Mouse (Mus musculus): ENCODE results near the gene Pnp. TPM values are rescaled to one million over a fixed set of nuclear protein-coding genes. Genes with fewer than 3 reads are reported as not detected.

Gene Pnp
- total and polyA plus RNA-seq, 3 experiments: 80.0 to 118 (median 99.3) TPM

- TF ChIP-seq USF2 (conservative IDR thresholded peaks at IDR 0.05; ENCODE audit: low read depth, low read length) (no peak), ETS1 (conservative IDR thresholded peaks at IDR 0.05; ENCODE audit: low read depth, low read length) (no peak), ZKSCAN1 (IDR thresholded peaks at IDR 0.05; ENCODE audit: borderline replicate concordance, low read depth, low read length) (no peak), JUND (conservative IDR thresholded peaks at IDR 0.05; ENCODE audit: low read depth, low read length) (no peak), ZMIZ1 (IDR thresholded peaks at IDR 0.05; ENCODE audit: low read depth, low read length) (no peak), CHD1 (IDR thresholded peaks at IDR 0.05; ENCODE audit: low read depth, low read length) (no peak), ELF1 (IDR thresholded peaks at IDR 0.05; ENCODE audit: low read depth, low read length) (no peak)
- Histone ChIP-seq H3K79me2 (replicated peaks; ENCODE audit: control insufficient read depth, extremely low read depth, insufficient read depth, poor library complexity, severe bottlenecking) (no peaks in the 10 kb centered on the region), H3K9me3 (replicated peaks; ENCODE audit: low read length) (peaks cover 4% of the 10 kb centered on the region), H3K4me1 (ENCODE audit: control insufficient read depth in 1 of 2, insufficient read depth in 2 of 2) (peaks cover 0 to 6% of the 10 kb centered on the region in 2 experiments; a peak in 2 of 4 replicates), H3K4me3 (replicated peaks in 1 of 3; ENCODE audit: low read depth in 2 of 3, low read length in 2 of 3, poor library complexity in 1 of 3) (no peak overlapping the region), H3K36me3 (replicated peaks in 1 of 2; ENCODE audit: control insufficient read depth in 1 of 2, insufficient read depth in 1 of 2, low read length in 1 of 2) (no peaks in the 10 kb centered on the region), H3K27me3 (replicated peaks) (no peaks in the 10 kb centered on the region), H3K4me2 (ENCODE audit: insufficient read depth, low read depth, poor library complexity, severe bottlenecking) (no peak overlapping the region), H3K27ac (ENCODE audit: insufficient read depth, low read depth) (no peak overlapping the region), H3K9ac (ENCODE audit: insufficient read depth, low read depth) (no peak overlapping the region)
- dilution Hi-C loops (cut with MboI; ENCODE audit: extremely low pct_ligation_motif_present, extremely low pct_unique_long_range_greater_than_20kb, low sequenced_read_pairs) (no loop called here), in situ Hi-C loops (cut with MboI; ENCODE audit: low pct_ligation_motif_present, low pct_unique_long_range_greater_than_20kb, low sequenced_read_pairs) (no loop called here)
- DNase-seq (ENCODE audit: extremely low read depth): no peak
Measured at GRCm38 (mm10) chr14:50895407-50895806, 35.5 kb upstream of the Pnp start.

GRCm38 (mm10) chr14:50895985-50896746 is 34.7 kb upstream of the Pnp start:
- in situ Hi-C loops (cut with MboI; ENCODE audit: low pct_ligation_motif_present, low pct_unique_long_range_greater_than_20kb, low sequenced_read_pairs): no loop called here
- dilution Hi-C loops (cut with MboI; ENCODE audit: extremely low pct_ligation_motif_present, extremely low pct_unique_long_range_greater_than_20kb, low sequenced_read_pairs): no loop called here

More at GRCm38 (mm10) chr14:50895985-50896746, 34.7 kb upstream of the Pnp start:
- peaks cover 4 to 6% of the 10 kb centered on the region in 2 experiments for H3K4me1 ChIP-seq (ENCODE audit: control insufficient read depth in 1 of 2, insufficient read depth in 2 of 2)
- no peak for DNase-seq (ENCODE audit: extremely low read depth)
- peaks cover 5% of the 10 kb centered on the region for H3K9me3 ChIP-seq (replicated peaks; ENCODE audit: low read length)
- no peak overlapping the region for H3K4me3 ChIP-seq (replicated peaks in 1 of 3; ENCODE audit: low read depth in 2 of 3, low read length in 2 of 3, poor library complexity in 1 of 3)
- no peaks in the 10 kb centered on the region for H3K36me3 ChIP-seq (replicated peaks in 1 of 2; ENCODE audit: control insufficient read depth in 1 of 2, insufficient read depth in 1 of 2, low read length in 1 of 2)
- H3K4me2 ChIP-seq (ENCODE audit: insufficient read depth, low read depth, poor library complexity, severe bottlenecking): no peak overlapping the region
- no peak overlapping the region for H3K9ac ChIP-seq (ENCODE audit: insufficient read depth, low read depth)
- no peaks in the 10 kb centered on the region for H3K27me3 ChIP-seq (replicated peaks)
- H3K79me2 ChIP-seq (replicated peaks; ENCODE audit: control insufficient read depth, extremely low read depth, insufficient read depth, poor library complexity, severe bottlenecking): no peaks in the 10 kb centered on the region
- no peak overlapping the region for H3K27ac ChIP-seq (ENCODE audit: insufficient read depth, low read depth)
- no peak for TF ChIP-seq ZNF384 (IDR thresholded peaks at IDR 0.05; ENCODE audit: low read depth, low read length)
- TF ChIP-seq POLR2AphosphoS2 (IDR thresholded peaks at IDR 0.05; ENCODE audit: low read depth, low read length): no peak
- TF ChIP-seq UBTF (IDR thresholded peaks at IDR 0.05; ENCODE audit: low read depth, low read length): no peak
- TF ChIP-seq USF2 (conservative IDR thresholded peaks at IDR 0.05; ENCODE audit: low read depth, low read length): no peak
- TF ChIP-seq EP300 (IDR thresholded peaks at IDR 0.05; ENCODE audit: low read length): no peak
- no peak for TF ChIP-seq TBP (conservative IDR thresholded peaks at IDR 0.05; ENCODE audit: low read depth, low read length)
- no peak for TF ChIP-seq BHLHE40 (IDR thresholded peaks at IDR 0.05; ENCODE audit: low read depth, low read length)
- TF ChIP-seq MEF2A (IDR thresholded peaks at IDR 0.05; ENCODE audit: borderline replicate concordance, low read depth, low read length): no peak
- no peak for TF ChIP-seq ZC3H11A (IDR thresholded peaks at IDR 0.05; ENCODE audit: low read depth, low read length)
- no peak for TF ChIP-seq MYC (IDR thresholded peaks at IDR 0.05; ENCODE audit: low read depth, low read length)
- no peak for TF ChIP-seq ZKSCAN1 (IDR thresholded peaks at IDR 0.05; ENCODE audit: borderline replicate concordance, low read depth, low read length)
- TF ChIP-seq MAZ (IDR thresholded peaks at IDR 0.05; ENCODE audit: low read depth, low read length): no peak
- no peak for TF ChIP-seq HCFC1 (IDR thresholded peaks at IDR 0.05; ENCODE audit: low read depth, low read length)
